Mouse (Mus musculus): ENCODE results near the gene Nsun3.

The Nsun3 gene

DNA sequence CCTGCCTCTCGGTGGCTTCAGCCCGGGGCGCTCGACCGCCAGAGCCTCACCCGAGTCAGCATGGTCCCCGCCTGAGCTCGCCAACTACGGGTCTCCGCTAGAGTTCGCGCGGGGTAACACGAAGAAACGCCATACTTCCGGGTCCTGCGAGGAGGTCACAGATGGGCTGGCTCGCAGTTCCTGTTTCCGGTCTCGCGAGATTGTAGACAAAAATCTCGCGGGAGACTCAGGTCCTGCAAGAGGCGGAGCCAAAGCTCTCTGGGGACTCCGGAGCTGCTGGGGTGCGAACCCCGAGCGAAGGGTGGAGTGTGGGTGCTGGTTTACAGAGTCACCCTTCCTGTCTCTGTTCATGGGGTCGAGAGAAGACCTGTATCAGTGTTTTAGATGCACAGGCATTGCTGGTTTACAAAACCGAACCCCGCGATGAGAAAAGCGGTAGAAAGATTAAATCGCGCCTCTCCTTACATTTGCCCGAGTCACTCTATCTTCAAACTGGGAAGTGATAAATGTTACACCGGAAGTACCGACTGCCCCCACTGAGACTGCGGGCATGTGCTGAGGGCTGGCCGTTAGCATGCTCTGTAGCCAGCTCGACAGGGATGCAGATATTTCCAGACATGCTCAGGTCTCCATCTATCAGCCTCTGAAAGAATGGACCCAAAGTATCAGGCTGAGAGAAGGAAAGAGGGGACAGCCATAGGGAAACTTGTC, at the start of gene Nsun3:
TSS of gene Nsun3 (minus strand) at position 198 of the 711 bp plus-strand sequence.
- DNase-seq: peak; percentile 89

DNA sequence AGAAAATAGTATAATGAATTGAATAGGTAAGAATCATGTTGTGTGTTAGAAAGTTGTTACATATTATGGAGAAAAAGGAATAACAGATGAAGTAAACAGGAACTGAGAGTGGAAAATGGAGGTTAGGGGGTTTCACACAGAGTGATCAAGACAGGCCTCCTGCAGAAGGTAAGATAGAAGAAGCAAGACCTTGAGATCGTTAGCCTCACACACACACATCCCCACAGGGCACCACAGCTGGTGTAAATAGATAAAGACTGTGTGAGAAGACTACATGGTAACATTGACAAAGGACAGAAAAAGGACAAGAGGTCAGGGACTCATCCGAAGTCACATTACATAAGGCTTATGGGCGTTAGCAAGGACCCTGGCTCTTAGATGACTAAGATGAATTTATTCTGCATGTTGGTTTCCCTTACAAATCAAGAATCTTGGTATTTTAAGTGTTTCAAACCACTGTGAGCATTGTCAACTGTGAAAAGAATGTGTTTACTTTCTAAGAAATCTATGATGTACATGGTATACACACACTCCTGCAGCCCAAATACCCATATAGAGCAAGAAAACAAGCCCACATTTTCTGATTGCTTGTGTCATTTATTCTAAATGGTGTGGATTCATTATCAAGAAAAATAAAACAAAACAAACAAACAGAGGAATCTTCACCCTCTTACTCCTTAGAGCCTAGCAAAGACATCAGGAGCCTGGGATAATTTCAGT, 47.6 kb upstream of the Nsun3 start:
- DNase-seq: no peak

GRCm38 (mm10) chr16:62832481-62832880, 45.9 kb upstream of the Nsun3 start:
- DNase-seq: peak; percentile 68

DNA sequence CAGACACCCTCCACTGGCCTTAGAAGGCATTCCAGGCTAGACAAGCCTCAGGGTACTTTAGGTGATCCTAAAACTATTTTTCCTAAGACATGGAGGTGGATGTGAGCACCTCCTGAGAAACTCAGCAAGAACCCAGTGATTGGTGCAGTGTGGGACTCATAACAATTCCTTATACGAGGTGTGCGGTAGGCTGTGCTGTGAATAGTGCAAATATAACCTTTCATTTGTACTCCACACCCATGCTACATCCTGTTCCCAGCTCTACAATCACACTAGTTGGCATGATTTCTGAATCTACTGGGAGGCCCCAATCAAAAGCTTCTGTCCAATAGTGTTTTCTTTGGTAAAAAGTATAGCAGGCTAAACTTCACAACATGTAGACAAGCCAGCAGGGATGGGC, 45.4 kb upstream of the Nsun3 start:
- DNase-seq: no peak

GRCm38 (mm10) chr16:62826156-62827001, 39.8 kb upstream of the Nsun3 start:
- no peak for DNase-seq

DNA sequence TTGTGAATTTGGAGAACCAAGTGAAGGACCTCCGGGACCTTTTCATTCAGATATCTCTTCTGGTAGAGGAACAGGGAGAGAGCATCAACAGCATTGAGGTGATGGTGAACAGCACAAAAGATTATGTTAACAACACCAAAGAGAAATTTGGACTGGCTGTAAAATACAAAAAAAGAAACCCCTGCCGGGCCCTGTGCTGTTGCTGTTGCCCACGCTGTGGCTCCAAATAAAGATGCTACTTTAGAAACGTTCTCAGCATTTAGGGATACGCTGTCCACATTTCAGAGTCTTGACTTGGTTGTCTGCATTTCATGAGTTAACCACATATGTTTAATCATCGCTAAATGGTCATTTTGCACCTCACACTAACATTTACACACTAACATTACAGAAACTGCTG, 35.9 kb upstream of the Nsun3 start:
- no peak for DNase-seq

GRCm38 (mm10) chr16:62814491-62814890, 27.9 kb upstream of the Nsun3 start, which contains the start of gene Stx19:
TSS of gene Stx19 (plus strand) at chr16:62814676.
- DNase-seq: no peak

GRCm38 (mm10) chr16:62813790-62814189, 27.2 kb upstream of the Nsun3 start:
- DNase-seq: no peak

DNA sequence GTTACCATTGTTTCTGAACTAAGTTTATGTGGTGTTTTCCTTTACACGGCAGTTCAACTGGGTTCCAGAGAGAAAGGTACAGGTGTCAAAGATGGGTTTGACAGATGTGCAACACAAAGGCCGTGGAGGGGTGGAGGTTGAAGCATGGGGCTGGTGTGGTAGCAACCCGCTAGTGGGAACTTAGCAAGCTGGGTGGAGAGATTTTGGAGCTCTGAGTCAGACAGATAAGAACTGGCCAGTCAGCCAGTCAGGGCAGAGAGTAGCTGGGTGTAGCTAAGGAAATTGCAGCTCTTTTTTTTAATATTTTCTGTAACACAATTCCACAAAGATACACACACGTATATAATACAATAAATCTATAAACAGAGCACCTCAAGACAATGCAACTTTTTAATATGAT, 24.2 kb upstream of the Nsun3 start:
- no peak for DNase-seq

- peak; percentile 47 for DNase-seq
Measured at GRCm38 (mm10) chr16:62807249-62807979, 20.8 kb upstream of the Nsun3 start.

GRCm38 (mm10) chr16:62804621-62805020, 18.0 kb upstream of the Nsun3 start:
- DNase-seq: no peak

GRCm38 (mm10) chr16:62799839-62800238, 13.2 kb upstream of the Nsun3 start:
- DNase-seq: no peak

- DNase-seq: no peak
Measured at GRCm38 (mm10) chr16:62799426-62799825, 12.8 kb upstream of the Nsun3 start.

DNA sequence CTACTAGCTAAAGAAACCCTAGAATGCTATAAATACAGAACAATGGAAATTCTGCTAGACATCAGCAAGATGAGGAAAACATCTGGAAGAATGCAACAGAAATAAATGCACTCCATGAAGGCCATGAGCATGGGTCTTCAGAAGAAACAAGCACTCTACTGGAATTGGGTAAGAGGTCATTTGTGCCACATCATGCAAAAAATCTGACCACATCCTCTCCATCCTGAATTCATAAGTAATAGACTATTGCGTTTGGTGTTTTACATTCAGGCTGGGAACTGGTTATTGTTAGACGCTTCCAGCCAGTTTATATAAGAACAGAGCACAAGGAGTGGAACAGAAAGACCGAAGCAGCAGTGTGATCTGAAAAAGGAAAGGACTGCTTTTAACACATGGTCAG, 12.2 kb upstream of the Nsun3 start:
- DNase-seq: no peak

DNA sequence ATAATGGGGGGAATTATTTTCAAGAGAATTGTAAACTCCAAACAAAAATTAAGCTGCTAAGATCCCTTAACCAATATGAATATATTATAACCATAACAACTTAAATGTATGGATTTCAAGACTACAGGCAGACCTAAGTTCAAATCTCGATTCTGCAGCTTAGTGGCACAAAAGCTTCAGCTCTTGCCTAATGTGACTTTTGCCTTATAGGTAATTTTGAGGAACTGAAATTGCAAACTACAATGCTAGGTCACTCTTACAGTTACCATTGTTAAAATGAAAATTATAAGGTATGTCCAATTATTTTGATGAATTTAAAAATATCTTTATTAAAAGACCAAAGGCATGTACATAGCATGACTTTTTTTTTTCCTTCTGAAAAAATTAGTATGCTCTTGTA, 10.0 kb upstream of the Nsun3 start:
- no peak for DNase-seq

DNA sequence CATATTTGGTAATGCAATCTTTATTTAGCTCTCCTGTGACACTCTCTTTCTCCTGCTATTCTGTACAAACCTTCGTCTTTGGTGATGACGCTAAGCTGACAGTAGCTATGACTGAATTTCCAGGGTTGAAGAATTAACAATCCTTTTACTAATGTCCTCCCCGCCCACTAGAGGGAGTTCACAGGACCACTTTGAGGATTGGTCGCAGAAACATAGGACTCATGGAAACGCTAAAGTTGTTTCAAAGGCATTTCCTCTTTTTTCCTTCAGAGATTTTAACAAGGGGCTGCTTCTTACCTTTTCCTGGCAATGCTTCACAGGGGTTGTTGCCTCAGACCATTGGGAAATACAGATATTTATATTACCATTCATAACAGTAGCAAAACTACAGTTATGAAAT, 4.4 kb downstream of the Nsun3 start:
- no peak for DNase-seq

DNA sequence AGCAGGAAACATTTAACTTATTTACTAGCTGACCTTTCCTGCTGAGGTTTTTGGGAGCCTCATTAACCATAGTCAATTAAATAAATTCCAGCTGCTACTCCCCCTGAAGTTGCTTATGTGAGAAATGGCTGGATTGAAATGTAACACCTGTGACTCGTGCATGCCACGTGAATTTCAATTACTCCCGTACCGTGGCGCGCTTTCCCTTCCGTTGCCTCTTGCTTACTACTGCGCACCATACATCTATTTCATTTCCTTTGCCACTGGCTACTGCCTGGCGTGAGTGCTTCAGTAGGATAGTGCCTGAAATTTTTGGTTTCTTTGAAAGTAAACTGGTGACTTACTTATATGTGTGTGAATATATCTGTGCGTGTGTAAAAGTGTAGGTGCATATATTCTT, 8.3 kb downstream of the Nsun3 start:
- DNase-seq: no peak

DNA sequence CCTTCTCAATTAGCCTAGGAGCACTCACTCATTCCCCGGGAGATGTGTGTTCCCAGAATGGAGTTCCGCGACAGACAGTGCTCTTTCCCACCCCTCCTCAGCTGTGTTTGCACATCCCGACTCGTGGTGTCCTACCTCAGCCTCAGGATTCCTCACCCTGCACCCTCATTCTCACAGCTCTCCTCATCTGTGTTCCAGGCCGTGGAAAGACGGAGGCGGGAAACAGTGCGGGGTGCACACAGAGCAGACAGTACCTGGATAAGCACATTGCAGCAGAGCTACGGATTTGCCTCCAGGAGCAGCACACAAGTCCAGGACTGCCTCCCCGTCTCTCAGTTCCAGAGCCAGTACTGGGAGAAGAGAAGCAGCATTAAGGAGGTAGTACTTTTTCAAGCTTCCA, 10.6 kb downstream of the Nsun3 start:
- DNase-seq: no peak

- DNase-seq: no peak
Measured at GRCm38 (mm10) chr16:62773462-62773861, 13.2 kb downstream of the Nsun3 start.

GRCm38 (mm10) chr16:62758340-62758739, 28.3 kb downstream of the Nsun3 start:
- peak; percentile 32 for DNase-seq

- no peak for DNase-seq
Measured at GRCm38 (mm10) chr16:62755307-62755706, 31.3 kb downstream of the Nsun3 start.

- DNase-seq: no peak
Measured at GRCm38 (mm10) chr16:62753597-62753996, 33.0 kb downstream of the Nsun3 start.

DNA sequence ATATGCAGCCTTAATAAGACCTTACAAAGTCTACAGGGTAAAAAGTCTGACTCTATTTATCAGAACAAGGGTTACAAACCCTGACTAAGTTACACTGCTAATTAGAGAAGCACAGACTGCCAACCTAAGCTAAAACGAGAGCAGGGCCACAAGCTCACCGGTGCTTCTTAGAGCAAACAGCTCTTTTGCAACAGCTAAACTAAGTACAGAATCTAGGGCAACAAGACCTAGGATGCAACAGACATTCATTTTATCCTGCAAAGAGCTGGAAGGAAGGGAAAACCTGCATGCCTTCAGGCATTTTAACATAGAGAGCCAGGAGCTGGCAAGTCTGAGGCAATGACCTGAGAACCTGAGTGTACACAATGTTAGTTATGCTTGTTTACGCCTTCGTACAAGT, 33.5 kb downstream of the Nsun3 start:
- DNase-seq: no peak
